Comparison of ENCODE assay signal across 28 mouse cellular contexts in genomic region chr2:20955996-20956395, GRCm38 (mm10). TPM values are rescaled to one million over a fixed set of nuclear protein-coding genes. Genes with fewer than 3 reads are reported as not detected.
DNase-seq lines count a peak whose midpoint lies in the region; ATAC-seq lines count a peak whose summit lies in the region.
"Had no signal": no experiment of that assay in that cellular context is flagged by ENCODE, and none has a peak within 500 bp of the region (broad histone marks: within the 10 kb centered on the region; RNA-seq: fewer than 3 reads in every experiment).

No protein-coding gene starts in this region.

- no peak overlapping the region for H3K4me2 ChIP-seq in heart, embryonic 12.5 days
- H3K4me2 ChIP-seq in midbrain, embryonic 12.5 days (replicated peaks) = peak overlapping the region; percentile 15; the same call in 1 of the 2 replicates
- H3K4me2 ChIP-seq: intestine, embryonic 15.5 days; lung, embryonic 14.5 days; neural tube, embryonic 13.5 days had no signal

- H3K36me3 ChIP-seq in heart, embryonic 12.5 days = no peaks in the 10 kb centered on the region
- H3K36me3 ChIP-seq in midbrain, embryonic 12.5 days = no peaks in the 10 kb centered on the region; the same call in 1 of the 2 replicates
- 0 out of 2 replicates have a peak, but pooled peaks cover 4% of the 10 kb centered on the region for H3K36me3 ChIP-seq in midbrain, embryonic 10.5 days
- H3K36me3 ChIP-seq: intestine, embryonic 15.5 days; neural tube, embryonic 13.5 days had no signal

- no peaks in the 10 kb centered on the region for H3K27me3 ChIP-seq in heart, embryonic 12.5 days (replicated peaks)
- no peaks in the 10 kb centered on the region for H3K27me3 ChIP-seq in midbrain, embryonic 12.5 days
- no peaks in the 10 kb centered on the region for H3K27me3 ChIP-seq in midbrain, embryonic 10.5 days (ENCODE audit: low read depth, poor library complexity, severe bottlenecking)
- H3K27me3 ChIP-seq: intestine, embryonic 15.5 days; neural tube, embryonic 13.5 days; Patski had no signal

- no peak overlapping the region for H3K27ac ChIP-seq in heart, embryonic 12.5 days (ENCODE audit: poor library complexity, severe bottlenecking)
- H3K27ac ChIP-seq in midbrain, embryonic 12.5 days (replicated peaks) = peak overlapping the region; percentile 35; the same call in 1 of the 2 replicates
- no peak overlapping the region for H3K27ac ChIP-seq in midbrain, embryonic 10.5 days (replicated peaks)
- H3K27ac ChIP-seq: gastrocnemius, adult 2 months; heart, adult 2 months; intestine, embryonic 15.5 days; kidney, postnatal 0 days; liver, embryonic 14.5 days; neural tube, embryonic 13.5 days; stomach, postnatal 0 days had no signal

- H3K9ac ChIP-seq in heart, embryonic 12.5 days = no peak overlapping the region
- peak overlapping the region; percentile 15; the same call in 1 of the 2 replicates for H3K9ac ChIP-seq in midbrain, embryonic 12.5 days (replicated peaks)
- H3K9ac ChIP-seq: intestine, embryonic 15.5 days; liver, embryonic 14.5 days; lung, embryonic 14.5 days; neural tube, embryonic 13.5 days had no signal

- peak; percentile 25 for DNase-seq in cerebellum, adult 8-10 months
- peak; percentile 63 for DNase-seq in heart, adult 11 months
- no peak for DNase-seq in midbrain, embryonic 10.5 days (ENCODE audit: low spot score)
- DNase-seq in lung, adult 18-20 months = no peak
- DNase-seq: adrenal gland, postnatal 10 days; cerebellum, adult 11-12 months; gastrocnemius, adult 2 months; gastrocnemius, postnatal 36 days; heart, adult 2 months; kidney, adult 8-10 months; layer of hippocampus, adult 9-11 months; liver; lung, embryonic 14.5 days; lung, postnatal 14 days; right cerebral cortex, postnatal 4 days; thymus, adult 18-20 months; thymus, postnatal 25 days had no signal

- ATAC-seq in cerebellum, adult (ENCODE audit: insufficient number of reproducible peaks, low FRiP score, low TSS enrichment) = no peak
- ATAC-seq in heart, embryonic 12.5 days (ENCODE audit: insufficient number of reproducible peaks, low FRiP score) = no peak
- ATAC-seq in midbrain, embryonic 12.5 days (ENCODE audit: low FRiP score, low read depth) = no peak
- ATAC-seq: hindbrain, embryonic 16.5 days; intestine, embryonic 15.5 days; Patski had no signal

- H3K9me3 ChIP-seq in heart, embryonic 12.5 days (replicated peaks) = no peaks in the 10 kb centered on the region
- H3K9me3 ChIP-seq in midbrain, embryonic 12.5 days = no peaks in the 10 kb centered on the region
- no peaks in the 10 kb centered on the region for H3K9me3 ChIP-seq in midbrain, embryonic 10.5 days (replicated peaks)
- H3K9me3 ChIP-seq: G1E; intestine, embryonic 15.5 days; neural tube, embryonic 13.5 days had no signal

- H3K4me3 ChIP-seq in heart, embryonic 12.5 days = no peak overlapping the region
- no peak overlapping the region for H3K4me3 ChIP-seq in midbrain, embryonic 12.5 days
- no peak overlapping the region for H3K4me3 ChIP-seq in midbrain, embryonic 10.5 days
- H3K4me3 ChIP-seq: gastrocnemius, adult 2 months; heart, adult 2 months; intestine, embryonic 15.5 days; neural tube, embryonic 13.5 days had no signal

- H3K4me1 ChIP-seq in heart, embryonic 12.5 days (replicated peaks) = peaks cover 36% of the 10 kb centered on the region
- H3K4me1 ChIP-seq in midbrain, embryonic 12.5 days = peaks cover 42% of the 10 kb centered on the region
- peaks cover 38% of the 10 kb centered on the region for H3K4me1 ChIP-seq in midbrain, embryonic 10.5 days
- H3K4me1 ChIP-seq: intestine, embryonic 15.5 days had no signal

- 61% methylated on average over 6 of the region's 6 CpGs for WGBS in heart, embryonic 12.5 days
- 28% methylated on average over 6 of the region's 6 CpGs for WGBS in midbrain, embryonic 12.5 days
- 51% methylated on average over 6 of the region's 6 CpGs for WGBS in midbrain, embryonic 10.5 days

RNA-seq across cellular contexts. Expression of gene Arhgap21, which starts 12.7 kb away (rescaled TPM):
- 28.2 and 32.2 TPM in 2 replicates for polyA plus RNA-seq in heart, embryonic 12.5 days (2016; fragmentation: Nextera tagmentation; extraction: Ambion mirVana)
- 67.8 and 75.0 TPM in 2 replicates for polyA plus RNA-seq in midbrain, embryonic 12.5 days (2016; fragmentation: Nextera tagmentation; extraction: Ambion mirVana)
- polyA plus RNA-seq in midbrain, embryonic 10.5 days (2016; fragmentation: Nextera tagmentation; extraction: Ambion mirVana) = 28.3 and 40.4 TPM in 2 replicates

Comparison
In these comparisons a context has a peak if more than half of its experiments do, and no peak if none do; other contexts are left out.
1. DNase-seq: peak in cerebellum, adult 8-10 months (single experiment) and heart, adult 11 months (single experiment); none in midbrain, embryonic 10.5 days (single experiment) and lung, adult 18-20 months (0 of 2).